Mouse (Mus musculus) layer of hippocampus, postnatal 10 days (tissue): ENCODE results near the gene Itm2c. TPM values are rescaled to one million over a fixed set of nuclear protein-coding genes. Genes with fewer than 3 reads are reported as not detected.

ENCODE experiments used
- DNase-seq, 2 experiments: peaks; one replicate each; pipeline ENCODE4 v3.0.0; 2021; ENCODE audit warnings: low spot score in 2 of 2
- long read RNA-seq: library from polyadenylated mRNA; stranded (forward); transcript quantifications from one replicate; pipeline ENCODE4 v2.0.0, GENCODE M21; 2023
- total RNA-seq, 2 experiments: library from RNA; stranded (reverse); gene quantifications; 2 replicates each; pipeline ENCODE4 v1.2.3; 2021

Gene Itm2c
- total RNA-seq = 100 to 1,000 TPM; 262 to 270 TPM
- long read RNA-seq, transcript Itm2c-201 (6 exons, 2,230 nt) = major isoform, 268 of 302 reads
- long read RNA-seq, partial matches to known transcripts = 22 of 302 reads
- long read RNA-seq, other reads (novel, unspliced or antisense) = 8 of 302 reads

- DNase-seq = peak; percentile 86 to 90
Observed at GRCm38 (mm10) chr1:85894231-85894747, at the start of gene Itm2c. TSS of gene Itm2c (plus strand) at chr1:85894281.

GRCm38 (mm10) chr1:85844981-85845380 lies 49.1 kb upstream of the Itm2c start:
- DNase-seq = no peak

GRCm38 (mm10) chr1:85845476-85845875 lies 48.6 kb upstream of the Itm2c start:
- DNase-seq = no peak

GRCm38 (mm10) chr1:85849016-85849415 lies 45.1 kb upstream of the Itm2c start:
- DNase-seq = no peak

- DNase-seq = no peak
Observed at GRCm38 (mm10) chr1:85850851-85851250, 43.2 kb upstream of the Itm2c start.

- DNase-seq = peak; percentile 80 to 84
Observed at GRCm38 (mm10) chr1:85852996-85853689, 40.9 kb upstream of the Itm2c start.

GRCm38 (mm10) chr1:85853865-85854264 lies 40.2 kb upstream of the Itm2c start:
- no peak for DNase-seq

GRCm38 (mm10) chr1:85854475-85854874 lies 39.6 kb upstream of the Itm2c start:
- DNase-seq = no peak

GRCm38 (mm10) chr1:85856266-85856665 lies 37.8 kb upstream of the Itm2c start:
- no peak for DNase-seq

GRCm38 (mm10) chr1:85857261-85857754 lies 36.8 kb upstream of the Itm2c start:
- DNase-seq = no peak

- DNase-seq = no peak
Observed at GRCm38 (mm10) chr1:85864383-85864782, 29.7 kb upstream of the Itm2c start.

GRCm38 (mm10) chr1:85870001-85870400 lies 24.1 kb upstream of the Itm2c start:
- DNase-seq = no peak

GRCm38 (mm10) chr1:85870546-85870945 lies 23.5 kb upstream of the Itm2c start:
- DNase-seq = peak in 1 of 2 experiments; percentile 33

- no peak for DNase-seq
Observed at GRCm38 (mm10) chr1:85882003-85882402, 12.1 kb upstream of the Itm2c start.

GRCm38 (mm10) chr1:85887221-85887620 lies 6.9 kb upstream of the Itm2c start:
- no peak for DNase-seq

GRCm38 (mm10) chr1:85894748-85895360 lies 773 bp downstream of the Itm2c start:
- DNase-seq = peak; percentile 72 to 81

GRCm38 (mm10) chr1:85895391-85895837 lies 1.3 kb downstream of the Itm2c start:
- peak; percentile 72 to 81 for DNase-seq

- no peak for DNase-seq
Observed at GRCm38 (mm10) chr1:85896110-85896509, 2.0 kb downstream of the Itm2c start.

- no peak for DNase-seq
Observed at GRCm38 (mm10) chr1:85896781-85897700, 3.0 kb downstream of the Itm2c start.

- DNase-seq = no peak
Observed at GRCm38 (mm10) chr1:85897901-85898760, 4.0 kb downstream of the Itm2c start.
